Mouse (Mus musculus) heart, adult 8-10 months (tissue): ENCODE data around the gene Npc2. TPM values are rescaled to one million over a fixed set of nuclear protein-coding genes. Genes with fewer than 3 reads are reported as not detected.

Experiments
- DNase-seq: peaks from one replicate; pipeline ENCODE4 v3.0.0; 2022; ENCODE audit warnings: low spot score
- total RNA-seq, 4 experiments: library from RNA; stranded (reverse); gene quantifications; 2 replicates each; pipeline ENCODE4 v1.2.4; 2022

The Npc2 gene
- total RNA-seq, 4 experiments from 2014 or later, result 26.1 to 29.6 (median 26.9) TPM

DNA sequence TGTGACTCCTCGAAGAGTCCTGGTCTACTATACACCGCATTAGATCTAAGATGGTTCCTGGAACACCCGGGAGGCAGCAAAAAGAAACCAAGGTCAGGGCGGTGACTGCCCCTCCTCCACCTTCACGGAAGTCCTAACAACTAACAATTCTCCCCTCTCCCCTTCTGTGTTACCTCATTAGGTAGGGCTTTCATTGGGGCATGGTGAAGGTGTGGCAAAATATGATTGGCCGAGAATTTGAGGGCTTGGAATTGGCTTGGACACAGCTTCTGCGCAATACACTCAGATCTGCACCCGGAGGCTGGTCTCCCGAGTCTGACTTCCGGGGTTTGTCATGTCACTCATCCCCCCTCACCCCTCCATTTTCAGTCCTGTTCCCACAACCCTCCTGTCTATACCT is 44.5 kb downstream of the Npc2 start:
- no peak for DNase-seq

DNA sequence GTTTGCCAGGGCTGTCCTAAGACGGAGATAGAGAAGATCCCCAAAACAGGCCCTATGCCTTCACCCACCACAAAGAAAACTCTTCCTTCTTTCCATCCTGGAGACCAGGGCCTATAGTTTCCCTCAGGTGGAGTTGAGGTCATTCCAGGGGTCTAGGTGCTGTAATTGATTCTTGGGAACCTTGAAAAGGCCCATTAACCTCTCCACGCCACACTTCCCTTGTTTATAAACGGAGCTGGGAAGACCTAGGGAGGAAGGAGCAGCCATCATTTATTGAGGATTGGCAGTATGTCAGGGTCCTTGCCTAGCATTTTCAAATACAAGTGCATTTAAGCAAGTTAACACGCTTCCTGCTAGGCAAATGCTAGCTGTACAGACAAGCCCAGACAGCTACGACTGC is 45.5 kb downstream of the Npc2 start:
- DNase-seq, result no peak

DNA sequence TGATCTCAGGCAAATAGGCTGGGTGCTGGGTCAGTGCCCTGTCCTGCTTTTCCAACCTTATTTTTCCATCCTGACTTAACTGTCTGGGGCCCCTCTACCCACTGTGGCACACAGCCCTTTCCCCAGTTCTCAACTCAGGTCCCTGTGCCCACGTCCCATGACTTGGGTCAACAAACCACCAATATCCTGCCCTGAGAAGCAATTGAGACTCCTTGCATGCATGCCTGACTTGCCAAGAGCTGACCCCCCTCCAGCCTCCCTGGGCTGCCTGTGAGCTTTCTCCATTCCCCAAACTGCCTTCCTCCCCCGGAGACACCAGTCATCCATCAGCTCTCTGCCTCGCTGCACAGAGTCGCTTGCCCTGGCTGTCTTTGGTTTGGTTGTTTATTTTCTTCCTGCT is 46.0 kb downstream of the Npc2 start:
- DNase-seq, result no peak

DNA sequence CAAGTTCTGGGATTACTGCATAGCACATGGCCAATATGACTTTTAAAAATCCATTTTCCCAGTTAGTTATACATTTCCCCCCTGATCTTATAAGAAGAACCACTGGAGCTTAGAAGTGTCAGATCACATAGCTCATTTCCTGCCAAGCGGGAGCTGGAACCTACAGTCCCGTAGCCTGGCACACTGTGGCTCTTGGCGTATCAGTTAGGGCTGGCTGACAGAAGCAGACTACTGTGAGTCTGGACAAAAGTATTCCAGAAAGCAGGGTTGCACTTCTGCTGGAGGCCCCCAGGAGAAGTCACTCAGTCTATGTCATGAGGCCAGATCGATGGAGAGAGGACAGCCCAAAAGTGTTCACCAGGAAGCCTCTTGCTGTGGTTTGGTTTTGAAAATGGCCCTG is 46.6 kb downstream of the Npc2 start:
- no peak for DNase-seq

DNA sequence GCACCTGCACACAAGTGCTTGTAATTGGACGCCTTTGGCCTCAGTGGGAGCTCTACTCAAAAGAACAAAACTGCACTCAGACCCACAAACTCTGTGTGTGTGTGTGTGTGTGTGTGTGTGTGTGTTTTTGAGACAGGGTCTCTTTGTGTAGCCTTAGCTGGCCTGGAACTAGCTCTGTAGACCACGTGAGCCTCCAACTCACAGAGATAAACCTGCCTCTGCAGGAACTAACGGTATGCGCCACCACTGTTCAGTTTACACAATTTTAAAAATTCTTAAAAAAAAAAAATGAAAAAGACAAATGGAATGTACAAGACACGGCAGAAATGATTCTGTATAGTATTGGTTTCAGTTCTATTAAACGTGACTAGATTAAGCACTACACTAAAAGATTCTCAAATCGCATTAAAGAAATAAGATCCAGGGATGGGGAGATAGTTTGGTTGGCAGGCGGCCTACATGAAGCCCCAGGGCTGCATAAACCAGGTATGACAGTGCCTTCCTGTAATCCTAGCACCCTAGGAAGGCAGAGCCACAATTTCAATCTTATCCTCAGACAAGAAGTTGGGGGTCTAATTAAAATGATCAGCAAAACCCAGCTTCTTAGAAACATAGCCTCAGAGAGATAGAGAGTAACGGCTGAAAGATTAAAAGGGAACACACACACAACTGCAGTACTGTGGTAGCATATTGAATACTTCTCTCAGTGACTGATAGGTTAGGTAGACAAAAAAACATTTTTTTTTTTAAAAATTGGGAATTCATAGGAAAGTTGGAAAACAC is 54.3 kb downstream of the Npc2 start:
- no peak for DNase-seq

DNA sequence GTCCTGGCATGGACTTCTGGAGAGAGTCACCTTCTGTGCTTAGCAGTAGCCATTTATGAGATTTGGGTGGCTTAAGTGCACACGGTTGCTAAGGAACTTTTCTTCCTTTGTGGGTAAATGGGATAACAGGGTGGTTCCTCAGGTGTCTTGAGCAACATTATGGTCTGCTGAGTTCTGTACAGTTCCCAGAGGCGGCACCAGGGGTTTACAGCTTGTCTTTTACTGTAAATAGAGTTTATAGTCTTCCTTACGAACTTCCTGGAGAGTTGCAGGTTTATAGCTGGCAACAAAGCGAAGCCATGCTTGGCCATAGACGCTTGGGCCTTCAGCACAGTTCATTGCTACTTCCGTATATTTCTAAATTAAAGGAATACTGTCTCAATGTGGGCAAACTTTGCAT is 58.4 kb downstream of the Npc2 start:
- DNase-seq, result no peak

DNA sequence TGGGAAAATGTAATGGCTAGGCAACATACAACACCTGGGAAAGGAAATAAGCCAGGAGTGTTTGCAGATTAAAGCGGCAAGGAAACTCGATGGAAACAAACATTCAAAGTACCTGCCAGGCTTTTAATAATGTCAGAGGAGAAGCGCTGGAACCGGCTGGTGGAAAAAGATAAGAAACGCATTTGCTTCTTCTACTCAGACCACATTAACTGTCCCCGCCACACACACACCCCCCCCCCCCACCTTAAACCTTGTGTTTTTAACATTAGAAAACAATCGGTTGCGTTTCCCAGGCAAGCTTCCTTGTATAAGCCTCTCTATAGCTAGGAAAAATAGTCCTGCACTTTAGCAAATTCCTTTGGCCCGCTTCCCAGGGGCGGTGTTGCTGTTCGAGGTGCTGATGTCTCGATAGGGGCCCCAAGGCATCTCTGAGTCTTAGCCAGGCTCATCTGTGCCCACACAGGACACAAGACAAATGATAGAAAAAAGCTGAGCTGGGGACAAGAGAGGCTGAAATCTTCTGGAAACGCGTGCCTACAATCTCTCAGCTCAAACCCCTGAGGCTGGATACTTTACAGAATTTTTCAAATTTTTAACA is 63.0 kb downstream of the Npc2 start:
- DNase-seq, result no peak

DNA sequence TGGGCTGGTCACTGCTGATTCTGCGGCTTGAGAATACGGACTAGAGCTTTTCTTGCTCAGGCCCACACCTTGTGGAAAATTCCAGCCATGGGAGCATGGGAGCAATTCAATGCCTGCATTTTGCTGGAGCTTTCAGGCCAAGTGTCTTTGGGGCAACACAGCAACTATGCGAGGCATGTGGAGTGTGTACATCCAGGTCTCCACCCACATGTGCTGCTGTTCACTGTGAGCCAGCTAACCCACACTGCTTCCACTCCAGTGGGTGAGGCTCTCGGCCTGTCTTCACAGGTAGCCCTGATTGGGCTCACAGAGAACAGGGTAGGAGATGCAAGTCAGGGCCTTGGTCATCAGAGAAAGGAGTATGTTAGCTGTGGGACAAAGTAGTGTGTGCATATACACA is 65.1 kb downstream of the Npc2 start:
- DNase-seq, result no peak

DNA sequence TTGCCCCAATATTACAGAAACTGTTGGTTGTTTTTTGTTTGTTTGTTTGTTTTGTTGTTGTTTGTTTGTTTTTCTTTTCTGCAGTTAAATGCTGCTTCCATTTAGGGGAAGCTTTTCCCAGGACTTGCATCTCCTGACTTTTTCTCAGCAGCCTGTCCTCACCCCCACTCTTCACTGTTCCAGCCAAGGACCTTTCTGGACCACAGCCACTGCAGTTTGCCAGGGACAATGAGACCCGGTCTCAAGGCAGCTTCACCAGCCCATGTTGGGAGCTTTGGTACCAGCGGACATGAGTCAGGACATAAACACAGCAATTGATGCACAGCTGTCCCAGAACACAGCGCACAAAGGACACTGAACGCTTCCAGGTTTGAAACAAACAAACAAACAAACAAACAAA is 66.1 kb downstream of the Npc2 start:
- DNase-seq, result no peak

Other genes starting within 250 kb of the Npc2 start
- not detected for gene Vsx2, start 203.4 kb downstream of the Npc2 start, total RNA-seq
- 1 to 10 TPM; 4.8 to 6.5 (median 6.0) TPM for gene Abcd4, start 155.7 kb downstream of the Npc2 start, total RNA-seq
- gene Vrtn, start 132.1 kb downstream of the Npc2 start, total RNA-seq, result not detected
- gene Syndig1l, start 74.3 kb downstream of the Npc2 start, total RNA-seq, result not detected
- gene Isca2, start 99 bp upstream of the Npc2 start, total RNA-seq, result 100 to 1,000 TPM in 1 of 4 experiments, 10 to 100 TPM in 3; 89.1 to 116 (median 94.9) TPM
- 1 to 10 TPM in 3 of 4 experiments, under 1 TPM in 1; 0.88 to 1.1 (median 1.1) TPM for gene Ltbp2, start 103.4 kb upstream of the Npc2 start, total RNA-seq
- 10 to 100 TPM; 36.3 to 41.1 (median 40.7) TPM for gene Fcf1, start 197.7 kb upstream of the Npc2 start, total RNA-seq
- 10 to 100 TPM; 48.3 to 63.3 (median 50.8) TPM for gene Arel1, start 197.7 kb upstream of the Npc2 start, total RNA-seq
- gene Ylpm1, start 223.2 kb upstream of the Npc2 start, total RNA-seq, result 10 to 100 TPM; 26.6 to 30.4 (median 29.7) TPM